Mouse (Mus musculus): Measurements from ENCODE around the gene Btd. TPM values are rescaled to one million over a fixed set of nuclear protein-coding genes. Genes with fewer than 3 reads are reported as not detected.

Gene Btd
- polyA plus RNA-seq, 1 experiment from 2014 or later, result 16.7 TPM

DNA sequence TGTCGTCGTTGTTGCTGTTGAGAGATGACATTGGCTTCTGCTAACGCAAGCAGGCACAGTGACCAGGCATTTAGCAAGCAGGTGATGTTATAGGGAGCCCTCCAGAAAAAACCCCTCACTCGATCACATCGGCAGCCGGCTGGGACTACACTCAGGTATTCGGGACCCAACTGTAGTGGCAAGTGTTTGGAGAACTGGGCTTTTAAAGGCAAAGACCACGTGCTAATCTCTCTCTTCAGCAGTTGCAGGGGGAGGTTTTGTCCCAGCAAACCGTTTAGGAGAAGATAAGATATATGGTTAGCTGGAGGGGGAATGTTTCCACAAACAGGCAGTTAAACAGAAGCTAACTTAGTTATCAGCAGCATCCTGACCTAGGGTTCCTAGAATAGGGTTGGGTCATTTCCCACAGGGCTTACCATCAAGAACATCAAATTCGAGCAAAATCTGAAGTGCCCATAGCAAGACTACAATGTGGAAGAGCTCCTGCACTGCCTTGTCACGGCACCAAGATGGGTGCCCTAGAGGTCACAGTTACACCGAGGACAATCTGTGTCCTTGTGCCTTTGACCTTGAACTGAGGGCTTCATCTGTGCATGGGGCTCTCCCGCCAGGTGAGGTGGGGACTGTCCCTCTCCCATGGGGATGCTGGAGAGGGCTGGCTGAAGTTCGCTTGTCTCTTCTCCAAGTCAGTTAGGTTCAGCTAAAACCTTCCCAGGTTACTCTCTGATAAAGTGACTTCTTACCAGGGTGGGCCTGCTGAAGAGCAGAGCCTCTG is 12.5 kb downstream of the Btd start:
- no peaks in the 10 kb centered on the region; the same call in 1 of the 2 replicates for H3K36me3 ChIP-seq (ENCODE audit: control insufficient read depth, insufficient read depth, low read length)
- no peaks in the 10 kb centered on the region for H3K4me1 ChIP-seq (ENCODE audit: control insufficient read depth, insufficient read depth, low read length)
- no peak for DNase-seq (ENCODE audit: low spot score, missing footprints)
- no peaks in the 10 kb centered on the region for H3K27me3 ChIP-seq (ENCODE audit: control insufficient read depth, insufficient read depth, low read length)
- no peak overlapping the region for H3K9ac ChIP-seq (ENCODE audit: low read length)
- no peak overlapping the region for H3K4me2 ChIP-seq
- H3K27ac ChIP-seq (ENCODE audit: low read depth, low read length), result no peak overlapping the region
- H3K9me3 ChIP-seq (ENCODE audit: control insufficient read depth, low read length), result no peaks in the 10 kb centered on the region
- H3K4me3 ChIP-seq (ENCODE audit: low read depth, low read length), result no peak overlapping the region
- ATAC-seq (ENCODE audit: low FRiP score), result no peak
- WGBS, result 86% methylated on average over 14 of the region's 14 CpGs

DNA sequence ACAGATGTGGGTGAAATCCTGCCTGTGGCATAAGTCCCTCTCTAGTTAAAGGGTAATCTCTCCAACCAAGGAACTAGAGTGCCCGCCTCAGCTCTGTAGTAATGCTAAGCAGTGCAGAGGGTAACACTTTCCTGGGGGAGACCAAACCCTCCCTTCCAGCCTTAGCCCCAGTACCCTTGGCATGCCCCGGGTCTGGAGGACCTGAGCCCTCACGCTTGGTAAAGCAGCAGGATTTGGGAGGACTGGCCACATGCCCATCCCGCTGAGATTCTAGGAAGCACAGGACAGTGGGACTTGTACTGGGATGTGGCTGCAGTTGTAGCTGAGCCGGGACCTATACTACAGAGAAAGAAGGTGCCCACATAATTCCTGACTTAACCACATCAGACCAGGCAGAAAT is 14.0 kb downstream of the Btd start:
- Histone ChIP-seq H3K27ac (ENCODE audit: low read depth, low read length) (no peak overlapping the region), H3K4me3 (ENCODE audit: low read depth, low read length) (no peak overlapping the region), H3K9ac (ENCODE audit: low read length) (no peak overlapping the region), H3K36me3 (ENCODE audit: control insufficient read depth, insufficient read depth, low read length) (no peaks in the 10 kb centered on the region; the same call in 1 of the 2 replicates), H3K9me3 (ENCODE audit: control insufficient read depth, low read length) (no peaks in the 10 kb centered on the region), H3K4me1 (ENCODE audit: control insufficient read depth, insufficient read depth, low read length) (no peaks in the 10 kb centered on the region), H3K4me2 (no peak overlapping the region), H3K27me3 (ENCODE audit: control insufficient read depth, insufficient read depth, low read length) (no peaks in the 10 kb centered on the region)
- 89% methylated on average over 5 of the region's 5 CpGs for WGBS
- DNase-seq (ENCODE audit: low spot score, missing footprints), result no peak
- no peak for ATAC-seq (ENCODE audit: low FRiP score)

DNA sequence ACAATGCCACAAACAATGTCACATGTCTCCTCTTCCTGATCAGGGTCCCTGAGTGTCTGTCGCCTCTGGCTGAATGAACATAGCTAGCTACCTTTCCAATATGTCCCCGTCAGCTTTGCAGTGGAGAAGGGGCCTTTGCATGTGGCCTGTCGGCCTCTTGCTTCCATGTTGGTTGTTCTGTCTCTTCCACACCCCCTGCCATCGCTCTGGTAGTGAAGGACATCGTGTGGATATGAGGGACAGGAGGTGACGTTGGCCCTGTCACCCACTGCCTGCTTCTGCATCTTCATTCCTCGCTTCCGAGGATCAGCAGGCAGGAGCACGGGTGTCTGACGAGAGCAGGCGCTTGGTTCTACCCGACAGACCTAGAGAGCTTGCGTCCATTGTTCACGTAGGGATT is 14.6 kb downstream of the Btd start:
- no peak overlapping the region for H3K9ac ChIP-seq (ENCODE audit: low read length)

DNA sequence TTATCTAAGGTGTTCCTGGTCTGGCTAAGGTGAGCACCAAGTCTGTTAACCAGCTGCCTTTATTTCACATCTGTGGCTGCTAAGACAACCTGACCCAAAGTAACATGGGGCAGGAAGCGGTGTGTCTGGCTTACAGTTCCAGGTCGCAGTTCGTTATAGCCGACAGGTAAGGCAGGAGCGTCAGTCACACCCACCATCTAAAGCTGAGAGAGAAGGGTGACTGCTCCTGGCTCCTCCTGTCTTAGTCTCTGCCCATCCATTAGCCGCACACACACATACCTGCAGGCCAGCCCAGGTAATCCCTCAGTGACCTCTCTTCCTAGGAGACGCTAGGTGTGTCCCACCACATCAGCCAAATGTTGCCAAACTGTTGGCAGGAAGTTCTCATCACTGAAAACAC is 15.6 kb downstream of the Btd start:
- ATAC-seq (ENCODE audit: low FRiP score) (no peak), DNase-seq (ENCODE audit: low spot score, missing footprints) (no peak)
- no peak overlapping the region for H3K9ac ChIP-seq (ENCODE audit: low read length)
- no peaks in the 10 kb centered on the region for H3K27me3 ChIP-seq (ENCODE audit: control insufficient read depth, insufficient read depth, low read length)
- no peak overlapping the region for H3K4me3 ChIP-seq (ENCODE audit: low read depth, low read length)
- H3K36me3 ChIP-seq (ENCODE audit: control insufficient read depth, insufficient read depth, low read length), result no peaks in the 10 kb centered on the region; the same call in 1 of the 2 replicates
- H3K27ac ChIP-seq (ENCODE audit: low read depth, low read length), result no peak overlapping the region
- no peaks in the 10 kb centered on the region for H3K9me3 ChIP-seq (ENCODE audit: control insufficient read depth, low read length)
- H3K4me1 ChIP-seq (ENCODE audit: control insufficient read depth, insufficient read depth, low read length), result peaks cover 1% of the 10 kb centered on the region; the same call in 1 of the 2 replicates
- no peak overlapping the region for H3K4me2 ChIP-seq
- 87% methylated on average over 7 of the region's 7 CpGs for WGBS

More for the DNA sequence above, 14.6 kb downstream of the Btd start:
- ATAC-seq (ENCODE audit: low FRiP score), result no peak
- no peaks in the 10 kb centered on the region; the same call in 1 of the 2 replicates for H3K36me3 ChIP-seq (ENCODE audit: control insufficient read depth, insufficient read depth, low read length)
- no peak overlapping the region for H3K4me3 ChIP-seq (ENCODE audit: low read depth, low read length)
- no peaks in the 10 kb centered on the region for H3K9me3 ChIP-seq (ENCODE audit: control insufficient read depth, low read length)
- H3K4me1 ChIP-seq (ENCODE audit: control insufficient read depth, insufficient read depth, low read length), result no peaks in the 10 kb centered on the region
- DNase-seq (ENCODE audit: low spot score, missing footprints), result no peak
- H3K4me2 ChIP-seq, result no peak overlapping the region
- no peak overlapping the region for H3K27ac ChIP-seq (ENCODE audit: low read depth, low read length)
- H3K27me3 ChIP-seq (ENCODE audit: control insufficient read depth, insufficient read depth, low read length), result no peaks in the 10 kb centered on the region
- 76% methylated on average over 14 of the region's 14 CpGs for WGBS

DNA sequence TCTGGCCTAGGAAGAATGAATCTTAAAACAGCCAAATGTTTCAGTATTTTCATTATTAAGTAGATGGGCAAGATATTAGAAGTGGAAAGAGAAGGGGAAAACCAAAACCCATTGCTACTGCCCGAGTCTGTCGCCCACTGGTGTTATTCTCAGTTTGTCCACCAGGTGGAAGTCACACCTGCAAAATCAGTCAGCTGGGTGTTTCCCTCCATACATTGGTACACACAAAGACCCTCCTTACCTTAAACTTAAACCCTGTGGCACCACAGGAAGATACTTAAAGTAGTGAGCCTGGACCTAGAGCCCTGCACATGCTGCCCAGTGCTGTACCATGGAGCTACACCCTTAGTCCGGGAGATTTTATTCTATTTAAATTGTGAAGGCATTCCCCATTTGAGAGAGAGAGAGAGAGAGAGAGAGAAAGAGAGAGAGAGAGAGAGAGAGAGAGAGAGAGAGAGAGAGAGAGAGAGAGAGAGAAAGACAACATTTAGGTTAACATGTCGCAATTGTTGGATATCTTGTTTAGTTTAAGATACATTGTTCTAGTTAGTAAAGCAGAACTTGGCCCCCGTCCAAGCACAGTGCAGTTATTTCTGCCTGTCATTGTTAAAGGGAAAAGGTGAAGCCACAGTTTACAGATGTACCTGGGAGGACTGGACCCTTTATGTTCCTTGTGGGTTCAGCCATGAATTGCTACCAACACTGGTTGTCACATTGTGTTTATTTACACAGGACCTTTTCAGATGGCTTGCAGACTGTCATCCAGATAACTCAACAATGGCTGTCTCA is 16.2 kb downstream of the Btd start:
- H3K36me3 ChIP-seq (ENCODE audit: control insufficient read depth, insufficient read depth, low read length), result no peaks in the 10 kb centered on the region; the same call in 1 of the 2 replicates
- WGBS, result 44% methylated on average over 5 of the region's 5 CpGs
- ATAC-seq (ENCODE audit: low FRiP score), result peak; percentile 50; the same call in 1 of the 2 replicates
- H3K9ac ChIP-seq (ENCODE audit: low read length), result no peak overlapping the region
- peaks cover 6% of the 10 kb centered on the region; the same call in 1 of the 2 replicates for H3K4me1 ChIP-seq (ENCODE audit: control insufficient read depth, insufficient read depth, low read length)
- no peak overlapping the region for H3K4me2 ChIP-seq
- H3K9me3 ChIP-seq (ENCODE audit: control insufficient read depth, low read length), result no peaks in the 10 kb centered on the region
- no peak overlapping the region for H3K27ac ChIP-seq (ENCODE audit: low read depth, low read length)
- peak; percentile 94 for DNase-seq (ENCODE audit: low spot score, missing footprints)
- H3K27me3 ChIP-seq (ENCODE audit: control insufficient read depth, insufficient read depth, low read length), result no peaks in the 10 kb centered on the region
- H3K4me3 ChIP-seq (ENCODE audit: low read depth, low read length), result no peak overlapping the region

DNA sequence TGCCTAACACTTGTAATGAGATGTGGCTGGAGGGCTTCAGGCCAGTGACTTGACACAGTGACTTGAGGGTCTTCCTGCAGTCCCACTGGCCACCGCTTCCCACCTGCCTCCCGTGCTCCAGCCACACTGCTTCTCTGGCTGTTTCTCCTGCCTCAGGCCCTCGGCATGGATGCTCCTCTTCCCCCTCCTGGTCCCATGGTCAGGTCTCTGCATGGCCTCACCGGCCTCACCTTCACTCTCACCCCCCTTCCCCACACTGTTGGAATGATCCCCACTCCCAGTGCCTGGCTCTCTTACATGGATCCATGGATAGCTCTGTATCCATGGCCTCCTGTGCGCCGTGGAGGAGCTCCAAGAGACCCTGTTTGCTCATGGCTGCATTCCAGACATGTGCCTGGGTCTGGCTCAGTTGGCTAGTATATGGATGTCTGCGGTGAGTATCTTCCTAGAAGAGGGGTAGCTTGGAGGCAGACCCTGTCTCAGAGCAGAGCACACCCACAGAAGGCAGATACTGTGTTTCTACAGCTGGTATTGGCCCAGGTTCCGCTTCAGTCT is 17.4 kb downstream of the Btd start:
- ATAC-seq (ENCODE audit: low FRiP score) (no peak), DNase-seq (ENCODE audit: low spot score, missing footprints) (peak; percentile 80)
- Histone ChIP-seq H3K27me3 (ENCODE audit: control insufficient read depth, insufficient read depth, low read length) (no peaks in the 10 kb centered on the region), H3K9ac (ENCODE audit: low read length) (no peak overlapping the region), H3K27ac (ENCODE audit: low read depth, low read length) (no peak overlapping the region), H3K9me3 (ENCODE audit: control insufficient read depth, low read length) (no peaks in the 10 kb centered on the region), H3K4me3 (ENCODE audit: low read depth, low read length) (no peak overlapping the region), H3K4me1 (ENCODE audit: control insufficient read depth, insufficient read depth, low read length) (peaks cover 14% of the 10 kb centered on the region), H3K36me3 (ENCODE audit: control insufficient read depth, insufficient read depth, low read length) (no peaks in the 10 kb centered on the region; the same call in 1 of the 2 replicates), H3K4me2 (no peak overlapping the region)
- WGBS, result 95% methylated on average over 8 of the region's 8 CpGs

DNA sequence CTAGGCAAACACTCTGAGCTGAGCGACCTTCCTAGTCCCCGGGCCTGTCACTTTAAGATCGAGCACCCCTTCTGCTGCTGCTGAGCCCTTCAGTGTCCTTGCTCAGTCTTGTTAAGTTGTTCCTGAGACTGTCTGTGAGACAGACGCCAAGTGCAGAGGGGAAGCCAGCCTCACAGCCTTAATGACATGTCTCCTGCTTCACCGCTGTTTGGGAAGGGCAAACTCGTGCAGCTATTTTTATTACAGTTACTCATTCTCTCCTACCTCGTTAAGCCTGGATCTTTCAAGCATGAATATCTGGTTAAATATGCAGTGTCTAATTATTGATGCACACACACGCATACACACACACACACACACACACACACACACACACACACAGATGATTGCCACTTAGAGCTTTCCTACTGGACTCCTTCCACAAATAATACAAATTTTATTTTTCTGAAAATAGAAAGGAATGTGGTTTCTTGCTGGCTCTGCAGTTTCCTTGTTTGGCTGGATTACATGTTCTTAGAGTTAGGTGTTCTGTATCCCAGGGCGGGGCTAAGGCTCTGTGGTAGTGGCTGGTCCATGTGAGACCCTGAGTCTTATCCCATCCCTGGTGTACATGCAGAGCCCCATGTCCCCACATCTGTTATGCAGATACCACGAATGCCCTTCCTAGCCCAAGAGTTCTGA is 18.8 kb downstream of the Btd start:
- Histone ChIP-seq H3K4me2 (no peak overlapping the region), H3K27me3 (ENCODE audit: control insufficient read depth, insufficient read depth, low read length) (no peaks in the 10 kb centered on the region), H3K4me1 (ENCODE audit: control insufficient read depth, insufficient read depth, low read length) (peaks cover 14% of the 10 kb centered on the region), H3K9me3 (ENCODE audit: control insufficient read depth, low read length) (no peaks in the 10 kb centered on the region), H3K36me3 (ENCODE audit: control insufficient read depth, insufficient read depth, low read length) (no peaks in the 10 kb centered on the region; the same call in 1 of the 2 replicates), H3K4me3 (ENCODE audit: low read depth, low read length) (no peak overlapping the region), H3K27ac (ENCODE audit: low read depth, low read length) (no peak overlapping the region), H3K9ac (ENCODE audit: low read length) (no peak overlapping the region)
- peak; percentile 76 for DNase-seq (ENCODE audit: low spot score, missing footprints)
- ATAC-seq (ENCODE audit: low FRiP score), result no peak
- 84% methylated on average over 10 of the region's 10 CpGs for WGBS

DNA sequence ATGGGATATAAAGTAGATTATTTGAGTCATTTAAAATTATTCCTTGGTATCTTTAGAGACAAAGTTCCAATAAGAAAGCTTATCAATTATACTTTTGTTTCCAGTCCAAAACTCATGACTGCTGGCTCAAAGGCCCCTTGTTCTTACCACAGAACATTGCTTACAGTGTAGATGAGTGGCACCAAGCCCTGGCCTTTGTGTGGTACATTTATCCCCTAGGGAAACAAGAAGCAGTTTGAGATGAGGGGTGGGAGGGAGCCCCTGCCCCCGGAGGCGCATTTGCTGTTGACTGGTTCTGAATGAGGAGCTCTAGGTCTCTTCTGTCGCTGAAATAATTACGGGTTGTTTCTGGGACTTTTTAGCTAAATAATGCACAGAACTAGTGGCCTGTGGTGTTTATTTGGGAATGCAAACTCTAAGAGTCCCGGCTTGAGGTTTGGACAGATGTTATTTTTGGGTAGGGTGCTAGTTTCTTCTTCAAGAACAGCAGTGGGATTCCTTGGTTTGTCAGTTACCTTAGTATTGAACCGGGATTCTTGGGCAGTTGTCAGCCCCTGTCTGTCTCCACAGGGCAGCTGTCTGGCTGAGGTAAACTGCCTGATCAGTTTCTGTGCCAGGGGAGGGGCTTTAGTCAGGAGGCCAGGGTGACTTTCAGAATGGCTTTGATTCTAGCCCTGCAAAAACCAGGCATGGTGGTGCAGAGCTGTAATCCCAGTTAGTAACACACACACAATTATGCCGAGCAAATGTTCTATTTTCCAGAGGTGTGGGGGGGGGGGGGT is 19.7 kb downstream of the Btd start:
- peaks cover 14% of the 10 kb centered on the region for H3K4me1 ChIP-seq (ENCODE audit: control insufficient read depth, insufficient read depth, low read length)

More for the DNA sequence above, 19.7 kb downstream of the Btd start:
- ATAC-seq (ENCODE audit: low FRiP score) (no peak), DNase-seq (ENCODE audit: low spot score, missing footprints) (peak; percentile 82)
- 80% methylated on average over 7 of the region's 7 CpGs for WGBS
- H3K9ac ChIP-seq (ENCODE audit: low read length), result no peak overlapping the region
- no peak overlapping the region for H3K4me3 ChIP-seq (ENCODE audit: low read depth, low read length)
- H3K4me2 ChIP-seq, result no peak overlapping the region
- no peaks in the 10 kb centered on the region; the same call in 1 of the 2 replicates for H3K36me3 ChIP-seq (ENCODE audit: control insufficient read depth, insufficient read depth, low read length)
- no peaks in the 10 kb centered on the region for H3K27me3 ChIP-seq (ENCODE audit: control insufficient read depth, insufficient read depth, low read length)
- no peaks in the 10 kb centered on the region for H3K9me3 ChIP-seq (ENCODE audit: control insufficient read depth, low read length)
- no peak overlapping the region for H3K27ac ChIP-seq (ENCODE audit: low read depth, low read length)

Measured in midbrain, embryonic 11.5 days (tissue).